Mouse (Mus musculus) cortical plate, adult 2 months (tissue): Measurements from ENCODE around the gene Itih3. TPM values are rescaled to one million over a fixed set of nuclear protein-coding genes. Genes with fewer than 3 reads are reported as not detected.

Source experiments
- H3K27ac ChIP-seq: fragments of 200-500 bp; 2 replicates; pipeline ENCODE4 v1.5.1; 2012; ENCODE audit warnings: low read length, control low read depth, inconsistent platforms; ENCODE audit not compliant: insufficient read depth
- H3K4me1 ChIP-seq: fragments of 200-500 bp; 2 replicates; pipeline ENCODE4 v1.6.1; 2011; ENCODE audit warnings: low read length; ENCODE audit not compliant: control insufficient read depth, insufficient read depth
- H3K4me3 ChIP-seq: fragments of 200-500 bp; 2 replicates; pipeline ENCODE4 v1.5.1; 2011; ENCODE audit warnings: mild to moderate bottlenecking, low read length, control low read depth; ENCODE audit not compliant: insufficient read depth
- CTCF ChIP-seq: fragments of 200-500 bp; IDR thresholded peaks from 2 replicates; pipeline ENCODE4 v1.5.1; 2011; ENCODE audit warnings: mild to moderate bottlenecking, control low read depth, low read length; ENCODE audit not compliant: insufficient read depth; ENCODE audit errors: extremely low read depth
- POLR2A ChIP-seq: fragments of 200-500 bp; IDR thresholded peaks from 2 replicates; pipeline ENCODE4 v1.6.1; 2011; ENCODE audit warnings: mild to moderate bottlenecking, low read length, control low read depth; ENCODE audit not compliant: insufficient read depth; ENCODE audit errors: extremely low read depth
- polyA plus RNA-seq: library from polyadenylated mRNA; depleted of rRNA; stranded (reverse); fragments of >200 nt; gene quantifications from 2 replicates; pipeline ENCODE4 v1.2.3, GENCODE M21; 2012

The Itih3 gene
- polyA plus RNA-seq, 1 experiment: 33.5 TPM

GRCm38 (mm10) chr14:30906001-30906400, 17.6 kb downstream of the Itih3 start:
- no peak overlapping the region for H3K4me3 ChIP-seq
- TF ChIP-seq CTCF (no peak), POLR2A (no peak)
- no peak overlapping the region for H3K27ac ChIP-seq
- H3K4me1 ChIP-seq: no peaks in the 10 kb centered on the region

GRCm38 (mm10) chr14:30904307-30904706, 19.3 kb downstream of the Itih3 start:
- TF ChIP-seq CTCF: no peak
- no peak for TF ChIP-seq POLR2A
- H3K4me3 ChIP-seq: no peak overlapping the region
- H3K4me1 ChIP-seq: no peaks in the 10 kb centered on the region
- no peak overlapping the region for H3K27ac ChIP-seq

GRCm38 (mm10) chr14:30903036-30903435, 20.5 kb downstream of the Itih3 start:
- TF ChIP-seq CTCF (no peak), POLR2A (no peak)
- H3K4me1 ChIP-seq: no peaks in the 10 kb centered on the region
- H3K27ac ChIP-seq: no peak overlapping the region
- H3K4me3 ChIP-seq: no peak overlapping the region

GRCm38 (mm10) chr14:30902628-30903027, 20.9 kb downstream of the Itih3 start:
- no peaks in the 10 kb centered on the region for H3K4me1 ChIP-seq
- H3K4me3 ChIP-seq: no peak overlapping the region
- H3K27ac ChIP-seq: no peak overlapping the region
- TF ChIP-seq CTCF (no peak), POLR2A (no peak)

GRCm38 (mm10) chr14:30899972-30900371, 23.6 kb downstream of the Itih3 start:
- TF ChIP-seq CTCF: no peak
- TF ChIP-seq POLR2A: no peak
- Histone ChIP-seq H3K4me1 (no peaks in the 10 kb centered on the region), H3K27ac (no peak overlapping the region), H3K4me3 (no peak overlapping the region)

GRCm38 (mm10) chr14:30888271-30888732, 35.3 kb downstream of the Itih3 start:
- peaks cover 2% of the 10 kb centered on the region; the same call in 1 of the 2 replicates for H3K4me1 ChIP-seq
- H3K27ac ChIP-seq: no peak overlapping the region
- TF ChIP-seq POLR2A: no peak
- 0 out of 2 replicates have a peak, but pooled peaks have one; percentile 0 for TF ChIP-seq CTCF
- no peak overlapping the region for H3K4me3 ChIP-seq

- TF ChIP-seq POLR2A: no peak
- TF ChIP-seq CTCF: no peak
- H3K27ac ChIP-seq: no peak within 1 kb of the TSS
- H3K4me1 ChIP-seq: peaks cover 2% of the 10 kb centered on the region; the same call in 1 of the 2 replicates
- no peak within 1 kb of the TSS for H3K4me3 ChIP-seq
These were observed 37.4 kb downstream of the Itih3 start, which contains the start of gene Itih4 for GRCm38 (mm10) chr14:30886204-30886603. TSS of gene Itih4 (plus strand) at chr14:30886476.

GRCm38 (mm10) chr14:30885298-30885697, 38.3 kb downstream of the Itih3 start:
- H3K4me1 ChIP-seq: peaks cover 2% of the 10 kb centered on the region; the same call in 1 of the 2 replicates
- no peak overlapping the region for H3K4me3 ChIP-seq
- no peak for TF ChIP-seq CTCF
- no peak for TF ChIP-seq POLR2A

GRCm38 (mm10) chr14:30881718-30882108, 41.8 kb downstream of the Itih3 start:
- TF ChIP-seq CTCF (no peak), POLR2A (no peak)
- Histone ChIP-seq H3K27ac (no peak overlapping the region), H3K4me1 (peaks cover 2% of the 10 kb centered on the region; the same call in 1 of the 2 replicates), H3K4me3 (no peak overlapping the region)

More at GRCm38 (mm10) chr14:30885298-30885697, 38.3 kb downstream of the Itih3 start:
- H3K27ac ChIP-seq: no peak overlapping the region

GRCm38 (mm10) chr14:30880811-30881717, 42.5 kb downstream of the Itih3 start:
- TF ChIP-seq POLR2A (no peak), CTCF (peak; percentile 59)
- peaks cover 2% of the 10 kb centered on the region; the same call in 1 of the 2 replicates for H3K4me1 ChIP-seq
- no peak overlapping the region for H3K4me3 ChIP-seq
- H3K27ac ChIP-seq: no peak overlapping the region
